Mouse (Mus musculus) lung, embryonic 14.5 days (tissue): Measurements from ENCODE around the gene Btf3l4. TPM values are rescaled to one million over a fixed set of nuclear protein-coding genes. Genes with fewer than 3 reads are reported as not detected.

Source experiments
- ATAC-seq: fragments of 200-750 bp; cut with Nextera tagmentation; 2 replicates; pipeline ENCODE4 v1.8.0; 2017; ENCODE audit warnings: mild to moderate bottlenecking, moderate TSS enrichment, moderate library complexity; ENCODE audit not compliant: insufficient read depth
- DNase-seq: peaks from one replicate; pipeline ENCODE4 v3.0.0-alpha.2; 2015
- H3K27ac ChIP-seq: fragments of 300-500 bp; sonication (generic); 2 replicates; pipeline ENCODE4 v1.5.1; 2014; ENCODE audit warnings: low read depth, mild to moderate bottlenecking, moderate library complexity
- H3K27me3 ChIP-seq: fragments of 300-500 bp; sonication (generic); 2 replicates; pipeline ENCODE4 v1.6.1; 2014; ENCODE audit warnings: low read length, control low read depth; ENCODE audit not compliant: insufficient read depth
- H3K36me3 ChIP-seq: fragments of 300-500 bp; sonication (generic); 2 replicates; pipeline ENCODE4 v1.6.1; 2014; ENCODE audit warnings: control low read depth; ENCODE audit not compliant: insufficient read depth
- H3K4me1 ChIP-seq: fragments of 300-500 bp; sonication (generic); 2 replicates; pipeline ENCODE4 v1.6.1; 2014; ENCODE audit warnings: antibody characterized with exemption, control low read depth; ENCODE audit not compliant: insufficient read depth
- H3K4me2 ChIP-seq: fragments of 300-500 bp; sonication (generic); 2 replicates; pipeline ENCODE4 v1.6.1; 2014; ENCODE audit warnings: mild to moderate bottlenecking
- H3K4me3 ChIP-seq: fragments of 300-500 bp; sonication (generic); 2 replicates; pipeline ENCODE4 v1.5.1; 2014; ENCODE audit warnings: low read depth, low read length
- H3K9ac ChIP-seq: fragments of 300-500 bp; sonication (generic); 2 replicates; pipeline ENCODE4 v1.6.1; 2014
- H3K9me3 ChIP-seq: fragments of 300-500 bp; sonication (generic); 2 replicates; pipeline ENCODE4 v1.6.1; 2016; ENCODE audit warnings: low read depth, low read length, control low read depth
- CTCF ChIP-seq: IDR thresholded peaks from 2 replicates; pipeline ENCODE4 v1.5.1; 2016; ENCODE audit warnings: antibody characterized with exemption, low read depth
- WGBS: fragments of 180-500 bp; shearing (Covaris S2); extraction: QIAGEN DNeasy Blood & Tissue Kit; methylation state at CpG from one replicate; pipeline ENCODE4 v1.1.7; 2014; 5-methylcytosine and 5-hydroxymethylcytosine counted together
- polyA plus RNA-seq: library from polyadenylated mRNA; unstranded; fragments of >200 nt; fragmentation: Nextera tagmentation; extraction: Ambion mirVana; gene quantifications from 2 replicates; pipeline ENCODE4 v1.2.1, GENCODE M21; 2014

Gene Btf3l4
- polyA plus RNA-seq, 1 experiment from 2014 or later, result 167 TPM

DNA sequence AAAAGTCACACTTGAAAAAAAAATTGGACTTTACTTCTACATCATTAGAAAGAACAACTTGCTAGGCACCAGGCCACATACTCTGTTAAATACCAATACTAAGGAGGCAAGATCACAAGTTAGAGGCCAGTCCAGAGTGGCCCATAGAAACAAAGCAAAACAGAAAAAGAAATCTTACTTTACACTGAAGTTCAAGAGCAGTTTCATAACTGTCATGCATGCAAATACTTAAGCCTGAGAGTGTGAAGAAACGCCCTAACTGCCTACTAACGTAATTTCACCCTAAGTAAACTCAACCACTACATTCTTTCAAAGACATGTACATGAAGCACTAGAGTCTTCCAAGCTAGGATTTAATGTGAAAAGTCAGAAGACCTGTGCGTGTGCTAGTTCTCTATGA, 7.7 kb downstream of the Btf3l4 start:
- no peak for ATAC-seq

DNA sequence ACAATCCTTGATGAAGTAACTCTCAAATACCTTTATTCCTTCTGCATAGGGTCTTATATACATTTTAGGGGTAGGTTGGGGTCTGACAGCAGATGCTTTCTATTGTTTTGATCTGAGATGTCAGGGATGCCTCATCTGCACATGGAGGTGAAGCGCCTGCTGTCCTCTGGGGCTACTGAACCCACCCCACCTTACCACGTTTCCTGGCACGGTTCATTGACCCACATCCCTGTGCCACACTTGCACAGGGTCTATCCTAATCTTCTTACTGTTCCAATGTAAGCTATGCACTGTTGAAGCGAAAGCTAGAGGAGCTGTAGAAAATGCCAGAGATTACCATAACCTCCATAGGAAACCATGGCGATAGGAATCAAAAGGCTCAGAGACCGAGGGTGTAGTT, 21.9 kb downstream of the Btf3l4 start:
- Histone ChIP-seq H3K36me3 (peaks cover 8% of the 10 kb centered on the region), H3K27ac (no peak overlapping the region), H3K9ac (no peak overlapping the region), H3K27me3 (no peaks in the 10 kb centered on the region), H3K4me3 (no peak overlapping the region), H3K4me1 (no peaks in the 10 kb centered on the region), H3K4me2 (no peak overlapping the region), H3K9me3 (no peaks in the 10 kb centered on the region)
- TF ChIP-seq CTCF, result no peak
- no peak for DNase-seq
- 66% methylated on average over 6 of the region's 6 CpGs for WGBS
- no peak; the same call in 1 of the 2 replicates for ATAC-seq

More for the DNA sequence above, 7.7 kb downstream of the Btf3l4 start:
- H3K9ac ChIP-seq, result no peak overlapping the region
- H3K4me2 ChIP-seq, result no peak overlapping the region
- no peaks in the 10 kb centered on the region for H3K9me3 ChIP-seq
- H3K27ac ChIP-seq, result no peak overlapping the region
- WGBS, result 89% methylated on average over 3 of the region's 3 CpGs
- H3K4me1 ChIP-seq, result no peaks in the 10 kb centered on the region
- DNase-seq, result no peak
- H3K4me3 ChIP-seq, result no peak overlapping the region
- H3K36me3 ChIP-seq, result peaks cover 88% of the 10 kb centered on the region
- no peak for TF ChIP-seq CTCF
- H3K27me3 ChIP-seq, result no peaks in the 10 kb centered on the region

DNA sequence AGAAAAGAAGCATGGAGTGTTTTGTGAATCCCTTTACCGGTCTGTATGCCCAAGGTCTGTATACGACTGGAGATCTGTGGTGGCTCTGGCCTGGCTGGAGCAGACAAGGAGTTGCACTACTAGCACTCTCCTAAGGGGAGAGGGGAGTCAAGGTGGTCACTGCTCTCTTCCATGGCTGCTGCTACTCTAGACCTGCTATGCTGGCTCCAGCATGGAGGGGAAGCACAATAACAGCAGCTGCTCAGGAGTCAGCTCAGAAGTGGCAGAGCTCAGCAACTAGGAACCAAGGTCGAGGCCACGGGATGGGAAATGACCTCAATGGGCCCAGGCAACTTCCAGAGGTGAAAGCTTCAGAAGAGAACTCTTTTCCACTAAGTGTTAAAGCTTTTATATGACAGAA, 22.3 kb downstream of the Btf3l4 start:
- Histone ChIP-seq H3K27me3 (no peaks in the 10 kb centered on the region), H3K27ac (no peak overlapping the region), H3K4me2 (no peak overlapping the region), H3K4me1 (no peaks in the 10 kb centered on the region), H3K36me3 (peaks cover 8% of the 10 kb centered on the region), H3K9ac (no peak overlapping the region), H3K9me3 (no peaks in the 10 kb centered on the region), H3K4me3 (no peak overlapping the region)
- DNase-seq (no peak), ATAC-seq (no peak)
- 52% methylated on average over 4 of the region's 4 CpGs for WGBS
- TF ChIP-seq CTCF, result no peak

DNA sequence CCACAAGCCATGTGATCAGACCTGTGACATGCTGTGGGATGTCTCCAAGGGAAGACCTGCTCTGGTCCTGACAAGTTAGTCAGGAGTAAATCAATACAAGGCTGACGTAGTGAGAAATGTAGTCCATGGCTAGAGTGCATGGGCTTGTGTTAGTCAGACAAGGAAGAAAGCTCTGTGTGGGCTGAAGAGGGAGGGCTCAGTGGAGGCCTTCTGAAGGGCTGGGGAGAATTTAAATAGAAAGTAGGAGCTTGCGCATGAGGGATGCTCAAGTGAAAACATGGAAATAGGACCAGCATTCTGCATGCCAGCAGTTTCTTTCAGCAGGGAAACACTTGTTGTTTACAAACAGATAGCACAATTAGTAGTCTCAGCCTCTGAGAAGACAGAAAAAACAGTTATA, 29.9 kb downstream of the Btf3l4 start:
- Histone ChIP-seq H3K9ac (no peak overlapping the region), H3K27ac (no peak overlapping the region), H3K27me3 (no peaks in the 10 kb centered on the region), H3K36me3 (no peaks in the 10 kb centered on the region), H3K4me2 (no peak overlapping the region), H3K4me1 (no peaks in the 10 kb centered on the region), H3K9me3 (no peaks in the 10 kb centered on the region), H3K4me3 (no peak overlapping the region)
- 74% methylated on average over 2 of the region's 2 CpGs for WGBS
- DNase-seq (no peak), ATAC-seq (no peak)
- no peak for TF ChIP-seq CTCF

DNA sequence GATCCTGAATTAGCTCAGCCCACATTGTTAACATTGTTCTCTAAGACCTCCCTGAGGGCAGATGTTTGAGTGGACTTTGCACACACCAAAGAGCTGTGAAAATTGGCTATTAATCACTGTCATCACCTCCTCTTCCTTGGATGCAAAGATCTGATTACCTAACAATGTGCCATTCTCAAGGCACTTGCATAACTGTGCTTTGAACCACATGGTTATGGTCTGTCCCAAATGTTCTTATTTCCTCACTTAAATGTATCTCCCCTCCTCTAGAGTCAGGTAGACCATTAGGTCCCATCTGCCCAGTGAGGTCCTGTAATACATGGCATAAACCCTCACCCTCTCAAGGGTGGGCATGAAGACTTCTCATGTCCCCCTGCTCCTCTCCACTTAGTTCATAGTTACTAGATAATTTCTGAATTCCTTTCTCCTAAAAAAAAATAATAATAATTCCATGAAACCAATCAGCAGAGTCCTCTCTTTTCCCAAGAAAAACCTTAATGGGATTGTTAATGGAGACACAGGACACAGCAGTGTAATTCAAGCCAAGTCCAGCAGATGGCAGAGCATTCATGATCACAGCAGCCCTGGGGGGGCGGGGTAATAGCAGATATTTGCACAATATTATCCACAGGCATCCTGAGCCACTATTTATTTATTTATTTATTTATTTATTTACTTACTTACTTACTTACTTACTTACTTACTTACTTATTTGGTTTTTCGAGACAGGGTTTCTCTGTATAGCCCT, 35.2 kb downstream of the Btf3l4 start:
- peak; percentile 65; the same call in 1 of the 2 replicates for ATAC-seq
- 54% methylated on average over 2 of the region's 2 CpGs for WGBS

DNA sequence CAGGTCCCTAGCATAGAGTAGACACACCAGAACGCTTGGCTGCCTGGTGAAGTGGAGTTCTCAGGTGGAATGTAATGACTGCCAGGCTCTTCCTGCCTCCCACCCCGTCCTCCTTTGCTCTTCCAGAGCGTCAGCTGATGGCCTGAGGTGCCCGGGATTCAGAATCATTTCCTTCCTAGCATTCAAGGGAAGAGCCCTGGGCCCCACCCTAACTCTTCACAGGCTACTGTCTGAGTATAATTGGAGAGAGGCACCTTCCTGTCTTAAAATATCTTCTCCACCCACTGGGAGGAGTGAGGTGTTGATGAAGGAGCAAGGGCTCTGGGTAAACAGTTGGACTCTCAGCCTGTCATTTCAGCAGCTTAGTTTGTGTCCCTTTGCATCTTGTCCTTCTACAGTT, 36.7 kb downstream of the Btf3l4 start:
- ATAC-seq, result no peak
- TF ChIP-seq CTCF, result no peak
- Histone ChIP-seq H3K9ac (no peak overlapping the region), H3K4me1 (no peaks in the 10 kb centered on the region), H3K4me3 (no peak overlapping the region), H3K27ac (no peak overlapping the region), H3K4me2 (no peak overlapping the region), H3K27me3 (no peaks in the 10 kb centered on the region), H3K9me3 (no peaks in the 10 kb centered on the region), H3K36me3 (no peaks in the 10 kb centered on the region)
- no peak for DNase-seq
- WGBS, result 42% methylated on average over 4 of the region's 4 CpGs

More for the DNA sequence above, 35.2 kb downstream of the Btf3l4 start:
- Histone ChIP-seq H3K27me3 (no peaks in the 10 kb centered on the region), H3K9ac (no peak overlapping the region), H3K9me3 (no peaks in the 10 kb centered on the region), H3K27ac (no peak overlapping the region), H3K36me3 (no peaks in the 10 kb centered on the region), H3K4me1 (no peaks in the 10 kb centered on the region), H3K4me3 (no peak overlapping the region), H3K4me2 (no peak overlapping the region)
- peak; percentile 89 for DNase-seq
- TF ChIP-seq CTCF, result peak; percentile 77

DNA sequence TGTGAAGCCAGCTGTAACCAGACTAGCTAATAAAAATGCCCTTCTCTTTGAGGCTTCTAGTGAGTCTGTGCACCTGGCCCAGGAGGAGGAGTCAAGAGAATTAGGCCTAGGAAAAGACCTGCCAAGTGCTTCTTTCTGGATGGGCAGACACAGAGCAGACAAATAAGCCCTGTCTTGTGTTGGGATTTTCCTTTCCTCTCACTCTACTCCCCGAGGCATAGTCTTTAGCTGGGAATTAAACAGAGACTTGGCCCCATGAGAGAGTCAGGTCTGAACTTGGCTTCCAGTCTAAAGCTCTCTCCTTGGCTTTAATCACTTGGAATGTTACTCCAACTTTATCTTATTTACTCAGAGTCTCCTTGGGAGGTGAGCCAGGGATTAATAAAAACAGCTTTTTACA, 39.5 kb downstream of the Btf3l4 start:
- Histone ChIP-seq H3K4me3 (no peak overlapping the region), H3K4me1 (no peaks in the 10 kb centered on the region), H3K9me3 (no peaks in the 10 kb centered on the region), H3K27me3 (no peaks in the 10 kb centered on the region), H3K4me2 (no peak overlapping the region), H3K27ac (no peak overlapping the region), H3K9ac (no peak overlapping the region), H3K36me3 (no peaks in the 10 kb centered on the region)
- no peak for TF ChIP-seq CTCF
- ATAC-seq (no peak), DNase-seq (no peak)
- 45% methylated on average over 1 of the region's 1 CpGs for WGBS
